Mouse (Mus musculus) ovary, postnatal 10 days (tissue): ENCODE measurements around the gene Lgr6.

ENCODE experiments used
- DNase-seq: peaks from one replicate; pipeline ENCODE4 v3.0.0; 2022; ENCODE audit warnings: low spot score

The Lgr6 gene

DNA sequence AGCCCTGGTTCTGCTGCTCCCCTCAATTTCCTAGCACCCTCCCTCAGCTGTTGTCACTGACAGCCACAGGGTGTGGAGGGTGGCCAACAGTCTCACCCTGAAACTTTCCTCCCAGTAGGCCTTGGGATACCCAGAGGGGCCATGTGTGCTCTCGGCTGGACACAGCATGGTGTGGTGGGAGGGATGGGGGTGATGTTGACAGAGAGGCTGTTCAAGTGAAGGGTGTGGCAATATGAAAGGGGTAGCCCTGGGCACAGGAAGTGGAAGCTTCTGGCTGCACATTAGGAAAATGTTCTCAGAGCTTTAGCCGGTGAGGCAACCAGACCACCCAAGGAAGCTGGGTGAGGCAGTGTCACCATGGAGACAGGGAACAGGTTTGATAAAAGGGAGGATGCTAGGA, 26.1 kb downstream of the Lgr6 start:
- DNase-seq = no peak

DNA sequence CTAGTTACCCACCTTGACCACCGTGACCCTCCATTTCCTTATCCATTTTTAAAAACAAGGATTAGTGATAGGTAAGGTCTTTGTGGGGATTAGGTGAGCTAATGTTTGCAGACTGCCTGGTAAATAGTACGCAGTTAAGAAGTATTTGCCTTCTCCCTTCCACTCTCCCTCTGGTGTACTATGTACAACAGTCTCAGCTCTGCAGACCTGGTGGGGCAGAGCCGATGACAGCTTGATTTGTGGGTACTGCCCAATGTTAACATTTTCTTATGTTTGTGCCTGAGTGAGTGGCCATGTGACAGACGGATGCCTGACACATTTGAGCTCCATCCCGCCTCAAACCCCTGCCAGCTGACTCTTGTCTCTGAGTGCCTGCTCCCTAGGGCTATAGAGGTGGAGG, 28.6 kb downstream of the Lgr6 start:
- DNase-seq = no peak

DNA sequence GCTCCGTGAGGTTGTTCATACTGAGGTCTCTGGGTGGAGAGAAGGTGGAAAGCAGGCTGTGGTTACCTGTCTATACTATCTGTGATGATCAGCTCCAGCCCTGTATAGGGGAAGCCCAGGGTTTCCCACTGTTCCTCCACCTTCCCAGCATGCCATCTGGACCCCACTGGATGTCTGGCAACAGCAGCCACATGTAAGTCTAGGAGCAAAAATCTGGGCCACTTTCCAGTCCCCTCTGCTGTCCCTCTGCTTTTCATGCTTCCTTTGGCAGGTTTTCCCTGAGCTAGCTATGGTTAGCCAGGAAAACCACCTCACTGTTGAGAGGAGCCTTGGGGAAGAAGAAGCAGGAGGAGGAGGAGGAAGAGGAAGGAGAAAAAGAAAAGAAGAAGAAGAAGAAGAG, 29.8 kb downstream of the Lgr6 start:
- no peak for DNase-seq

DNA sequence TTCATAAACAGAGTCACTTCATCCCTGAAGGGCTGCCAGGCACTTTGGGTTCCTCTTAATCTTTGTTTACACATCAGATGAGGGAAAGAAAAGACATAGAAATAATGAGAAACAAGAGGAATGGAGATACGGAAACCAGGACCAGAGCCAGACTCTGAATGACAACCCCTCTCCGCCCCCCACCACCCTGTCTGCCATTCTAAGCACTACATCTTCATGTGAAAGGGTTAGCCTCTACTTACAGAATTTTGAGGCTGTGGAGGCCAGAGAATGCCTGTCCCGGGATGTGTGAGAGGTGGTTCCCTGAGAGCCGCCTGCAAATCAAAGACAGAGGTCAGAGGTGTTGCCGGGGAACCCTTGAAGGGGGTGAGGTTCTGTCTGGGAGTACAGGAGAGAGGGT, 32.4 kb downstream of the Lgr6 start:
- no peak for DNase-seq

DNA sequence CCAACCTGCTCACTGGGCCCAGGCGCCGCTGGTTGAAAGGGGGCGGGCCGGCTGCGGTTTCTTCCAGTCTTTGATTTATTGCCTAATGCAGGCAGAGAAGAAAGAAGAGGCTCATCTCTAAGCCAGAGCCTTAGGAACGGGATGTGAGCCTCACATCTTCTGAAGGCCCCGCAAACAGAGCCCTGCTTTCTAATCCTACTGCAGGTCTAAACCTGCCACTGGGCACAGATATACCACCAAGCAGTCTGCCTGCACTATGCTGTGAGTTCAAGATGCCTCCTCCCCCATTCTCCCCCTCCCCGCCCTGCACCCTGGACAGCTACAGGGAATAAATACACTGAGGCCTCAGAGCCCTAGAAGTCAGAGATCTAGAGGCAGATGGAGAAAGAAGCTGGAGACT, 35.2 kb downstream of the Lgr6 start:
- DNase-seq = no peak

DNA sequence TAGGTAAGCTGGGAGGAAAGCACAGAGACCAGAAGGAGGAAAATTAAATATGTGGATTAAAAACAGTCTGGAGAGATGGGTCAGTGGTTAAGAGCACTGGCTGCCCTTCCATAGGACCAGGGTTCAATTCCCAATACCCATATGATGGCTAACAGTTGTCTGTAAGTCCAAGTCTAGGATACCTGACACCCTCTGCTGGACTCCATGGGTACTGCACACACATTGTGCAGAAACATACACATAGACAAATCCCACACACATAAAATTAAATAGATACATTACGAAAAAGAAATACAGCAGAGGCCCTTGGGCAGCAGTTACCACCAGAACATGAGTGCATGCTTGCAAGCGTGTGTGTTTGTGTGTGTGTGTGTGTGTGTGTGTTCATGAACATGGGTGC, 40.6 kb downstream of the Lgr6 start:
- no peak for DNase-seq

DNA sequence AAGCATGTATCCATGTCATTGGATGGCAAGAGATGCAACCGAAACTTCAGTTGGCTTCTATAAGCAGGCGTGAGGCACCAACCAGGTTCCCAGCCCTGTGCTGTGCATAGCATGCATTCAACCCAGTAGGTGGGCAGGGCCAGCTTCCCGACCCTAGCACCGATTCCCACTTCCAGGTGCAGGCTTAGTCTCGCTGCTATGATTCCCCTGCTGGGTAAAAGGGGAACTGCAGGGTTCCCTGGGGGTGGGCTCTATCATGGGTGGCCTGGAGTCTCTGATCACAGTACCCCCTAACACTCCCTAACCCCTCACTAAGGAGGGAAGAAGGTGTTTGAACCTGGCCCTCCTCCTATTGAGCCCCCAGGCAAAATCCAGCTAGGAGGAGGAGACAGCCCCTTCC, 42.1 kb downstream of the Lgr6 start:
- no peak for DNase-seq

DNA sequence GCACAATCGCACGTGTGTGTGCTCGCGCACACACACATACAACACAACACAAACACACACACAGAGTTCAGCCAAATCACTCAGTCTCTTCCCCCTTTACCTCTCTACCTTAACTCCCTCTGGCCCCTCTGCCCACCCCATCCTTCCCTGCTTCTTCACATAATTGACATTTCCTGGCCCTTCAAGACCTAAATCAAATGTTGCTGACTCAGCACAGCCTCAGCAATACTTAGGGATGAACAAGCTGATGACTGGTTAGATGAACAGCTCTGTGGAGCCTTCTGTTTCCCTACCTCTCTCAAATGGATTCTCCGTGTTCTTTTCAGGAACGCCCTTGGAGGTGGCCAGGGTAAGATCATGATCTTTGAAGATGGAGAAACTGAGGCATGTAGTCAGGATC, 43.8 kb downstream of the Lgr6 start:
- no peak for DNase-seq

DNA sequence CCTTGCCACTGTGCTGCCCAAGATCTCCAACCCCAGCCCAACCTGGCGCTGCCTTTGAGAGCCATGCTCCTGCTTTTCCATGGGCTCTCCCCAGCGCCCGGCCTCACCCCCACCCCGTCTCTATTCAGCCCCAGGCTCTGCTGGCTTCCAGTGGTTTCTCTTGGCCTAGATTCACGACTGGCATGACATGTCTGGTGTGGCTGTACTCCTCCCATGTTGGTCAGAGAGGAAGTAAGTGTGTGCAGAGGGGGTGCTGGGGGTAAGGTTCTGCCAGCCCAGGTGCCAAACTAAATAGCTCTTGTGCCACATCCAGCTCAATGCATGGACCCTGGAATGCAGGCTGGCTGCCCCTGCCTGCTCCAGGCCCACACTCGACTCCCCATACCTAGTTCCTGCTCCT, 44.9 kb downstream of the Lgr6 start:
- no peak for DNase-seq

DNA sequence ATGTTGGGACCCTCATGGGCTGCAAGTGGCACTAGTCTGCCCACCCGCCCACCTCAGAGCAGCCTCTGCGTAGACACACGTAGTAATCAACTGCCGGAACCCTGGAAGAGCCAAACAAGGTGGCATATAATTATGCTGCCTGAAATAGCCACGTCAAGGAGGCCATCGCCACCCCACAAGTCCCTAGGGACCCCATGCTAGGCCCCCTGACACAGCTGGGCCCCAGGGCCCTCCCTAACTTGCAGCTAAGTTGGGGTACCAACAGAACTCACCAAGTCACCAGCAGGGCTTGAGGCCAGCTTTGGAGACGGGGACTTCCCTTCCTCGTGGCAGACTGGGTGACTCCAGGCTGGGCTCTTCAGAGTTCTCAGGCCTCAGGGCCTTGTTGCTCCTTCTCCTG, 48.2 kb downstream of the Lgr6 start:
- no peak for DNase-seq

DNA sequence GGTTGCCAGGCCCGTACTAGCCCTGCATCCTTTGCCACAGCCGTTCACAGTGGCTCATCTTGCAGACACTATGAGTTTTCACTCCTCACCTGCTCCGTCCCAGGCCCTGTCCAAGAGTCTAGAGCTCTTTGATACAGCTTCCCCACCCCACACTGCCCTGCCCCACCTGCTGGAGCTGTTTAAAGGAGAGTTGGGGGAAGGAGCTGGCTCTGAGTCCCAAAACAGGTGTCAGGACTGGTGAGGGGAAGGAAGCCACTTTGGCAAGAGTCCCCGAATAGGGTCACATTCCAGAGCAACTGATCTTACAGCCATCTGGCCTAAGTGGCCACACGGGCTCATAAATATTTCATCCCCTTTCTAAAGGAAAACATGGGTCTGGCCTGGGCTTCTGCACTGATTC, 51.0 kb downstream of the Lgr6 start:
- DNase-seq = no peak

DNA sequence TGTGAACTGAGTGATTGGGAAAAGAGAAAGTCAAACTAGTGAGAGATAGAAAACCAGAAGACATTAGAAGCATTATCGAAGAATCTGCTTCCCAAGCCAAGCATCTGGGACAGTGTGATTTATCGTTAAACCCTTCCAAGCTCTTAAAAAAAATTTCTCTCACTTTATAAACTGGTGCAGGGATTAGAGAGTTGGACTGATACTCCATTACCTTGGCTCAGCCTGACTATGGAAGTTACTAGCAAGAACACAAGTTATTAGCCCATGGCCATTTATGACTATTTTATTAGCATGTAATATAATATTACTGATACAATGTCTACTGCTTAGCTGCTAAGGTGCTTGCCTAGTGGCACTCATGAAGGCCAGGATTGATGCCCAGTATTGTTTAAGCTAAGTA, 60.6 kb downstream of the Lgr6 start:
- no peak for DNase-seq

DNA sequence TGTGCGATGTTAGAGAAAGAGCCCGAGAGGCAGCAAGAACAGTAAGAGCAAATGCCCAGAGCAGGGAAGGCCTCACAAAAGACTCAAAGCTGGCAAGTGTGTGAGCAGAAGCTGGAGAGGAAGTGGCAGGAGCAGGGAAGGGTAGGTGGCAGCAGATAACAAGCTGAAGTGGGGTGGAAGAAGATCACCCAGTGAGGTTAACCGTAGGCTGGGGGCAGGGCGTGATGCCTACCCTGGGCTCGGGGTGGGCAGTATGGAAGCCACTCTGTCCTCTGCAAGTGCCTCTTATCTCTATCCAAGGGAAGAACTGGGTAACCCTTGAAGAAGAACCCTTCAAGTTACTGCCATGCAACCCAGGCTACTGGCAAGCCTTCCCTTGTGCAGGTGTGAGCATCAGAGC, 68.8 kb downstream of the Lgr6 start:
- no peak for DNase-seq

DNA sequence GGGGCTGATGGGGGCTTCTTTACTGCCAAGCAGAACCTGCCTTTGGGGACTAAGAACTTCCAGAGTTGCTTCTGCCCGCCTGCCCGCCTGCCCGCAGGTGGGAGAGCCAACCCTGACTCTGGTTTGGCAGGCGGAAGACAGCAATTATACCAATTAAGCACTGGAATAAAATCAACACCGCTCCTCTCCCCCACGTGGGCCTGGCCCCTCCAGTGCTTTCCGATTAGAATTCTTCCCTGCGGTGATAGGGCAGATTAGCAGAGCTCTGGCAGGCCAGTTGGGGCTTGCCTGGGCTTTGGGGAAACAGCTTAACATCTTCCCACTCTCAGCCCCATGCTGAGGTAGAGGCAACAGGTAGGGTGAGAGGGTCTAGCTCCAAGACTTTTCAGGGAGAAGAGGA, 72.4 kb downstream of the Lgr6 start:
- DNase-seq = no peak

DNA sequence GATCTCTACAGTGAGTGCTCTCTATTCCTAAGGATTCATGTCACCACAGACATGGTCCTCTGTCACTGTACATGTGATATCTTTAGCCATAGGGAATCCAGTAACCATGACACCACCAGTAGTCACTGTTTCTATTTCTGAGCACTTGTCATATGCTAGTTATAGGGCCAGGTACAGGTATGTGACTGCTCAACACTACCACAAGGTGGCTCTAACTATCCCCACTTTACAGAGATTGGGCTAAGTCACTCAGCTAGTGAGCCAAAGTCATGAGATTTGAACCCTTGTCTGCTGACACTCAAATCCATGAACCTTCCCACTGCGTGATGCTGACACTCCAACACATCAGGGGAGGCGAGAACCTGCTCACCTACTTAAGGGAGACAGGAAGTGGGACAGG, 75.0 kb downstream of the Lgr6 start:
- no peak for DNase-seq

DNA sequence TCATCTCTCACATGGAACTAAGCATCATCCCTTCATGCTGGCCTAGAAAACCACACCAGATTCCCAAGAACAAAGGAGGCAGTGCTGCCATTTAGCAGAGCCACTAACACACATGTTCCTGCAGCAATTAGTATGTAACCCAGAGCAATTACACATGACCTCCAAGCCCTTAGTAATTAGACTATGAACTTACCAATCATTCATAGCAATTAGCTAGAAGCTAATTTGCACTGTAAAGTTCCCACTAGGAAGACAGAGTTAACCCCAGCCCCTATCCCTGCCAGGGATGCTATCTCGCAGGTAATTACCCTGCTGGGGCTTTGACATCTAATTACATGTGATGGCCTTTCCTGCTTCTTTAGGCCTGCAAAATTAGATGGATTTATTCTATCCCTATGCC, 78.8 kb downstream of the Lgr6 start:
- DNase-seq = no peak

DNA sequence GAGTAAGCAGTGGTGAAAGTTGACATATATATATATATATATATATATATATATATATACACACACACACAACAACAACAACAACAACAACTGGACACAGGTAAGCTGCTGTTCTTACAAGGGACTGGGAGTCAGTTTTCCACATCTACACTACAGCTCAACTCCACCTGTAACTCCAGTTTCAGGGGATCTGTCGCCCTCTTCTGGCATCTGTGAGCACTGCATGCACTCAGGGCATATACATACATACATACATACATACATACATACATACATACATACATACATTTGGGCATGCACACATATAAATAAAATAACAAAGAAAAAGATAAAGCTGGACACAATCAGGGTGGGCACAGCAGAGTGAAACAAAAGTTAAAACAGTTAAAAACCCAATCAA, 81.5 kb downstream of the Lgr6 start:
- no peak for DNase-seq

DNA sequence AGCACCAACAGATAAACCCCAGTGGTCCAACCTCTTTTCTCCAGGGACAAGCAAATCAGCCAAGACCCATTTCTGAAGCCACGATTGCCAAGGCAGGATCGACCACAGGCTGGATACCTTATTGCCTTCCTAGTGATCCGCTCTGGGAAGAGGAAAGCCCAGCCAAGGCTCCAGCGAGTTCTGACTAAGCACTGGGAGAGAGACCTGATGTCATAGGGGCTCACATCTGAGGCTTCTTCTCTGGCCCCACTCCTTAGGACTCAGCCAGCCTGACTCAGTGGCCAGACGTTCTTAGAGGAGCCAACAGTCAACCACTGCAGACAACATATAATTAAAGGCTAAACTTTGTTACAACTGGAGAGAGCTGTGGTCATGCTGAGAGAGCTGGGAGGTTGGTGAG, 83.1 kb downstream of the Lgr6 start:
- no peak for DNase-seq

DNA sequence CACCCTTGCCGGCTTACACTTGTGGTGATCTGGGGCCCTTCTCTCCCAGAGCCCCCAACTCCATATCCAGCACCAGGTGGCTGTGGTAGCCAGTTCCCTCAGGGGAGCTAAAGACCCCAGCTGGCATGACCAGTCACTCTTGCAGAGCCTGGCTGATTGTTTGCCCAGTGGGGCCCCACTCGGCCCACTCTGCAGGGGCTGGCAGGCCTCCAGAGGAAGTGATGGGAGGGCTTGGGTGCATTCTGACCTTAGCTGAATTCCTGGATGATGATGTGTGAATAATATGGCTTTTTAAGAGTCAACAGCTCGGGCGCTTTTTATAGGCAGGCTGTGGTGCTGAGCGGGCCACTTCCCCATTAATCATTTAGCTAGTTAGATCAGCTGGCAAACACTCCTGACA, 84.1 kb downstream of the Lgr6 start:
- no peak for DNase-seq

DNA sequence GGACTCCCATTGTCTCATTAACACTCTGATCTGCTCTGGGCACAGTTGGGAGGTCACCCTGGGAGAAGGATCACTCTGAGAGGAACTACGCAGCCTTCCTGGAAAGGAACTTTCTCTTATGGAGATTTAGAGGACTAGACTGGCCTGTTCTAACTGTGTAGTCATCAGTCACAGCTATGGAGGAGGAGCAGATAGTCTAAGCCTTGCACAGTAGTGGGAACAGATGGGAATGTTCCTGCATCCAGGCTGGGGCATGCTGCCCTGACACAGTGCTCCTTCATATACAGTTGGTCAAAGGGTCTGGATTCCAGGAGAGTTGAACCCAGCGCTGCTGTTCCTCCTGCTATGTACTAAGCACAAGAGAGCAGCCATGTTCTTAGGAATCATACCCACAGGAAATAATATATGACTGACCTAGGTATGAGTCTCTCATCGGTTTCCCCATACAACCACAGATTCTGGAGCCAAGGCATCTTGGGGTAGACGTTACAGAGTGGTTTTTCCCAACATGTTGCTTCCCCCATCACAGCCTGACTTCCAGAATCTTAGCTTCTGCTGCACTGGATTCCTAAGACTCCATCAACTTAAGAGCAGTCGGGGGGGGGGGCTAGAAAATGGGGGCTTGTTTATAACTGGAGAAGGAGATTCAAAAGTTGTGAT, 84.7 kb downstream of the Lgr6 start:
- no peak for DNase-seq

DNA sequence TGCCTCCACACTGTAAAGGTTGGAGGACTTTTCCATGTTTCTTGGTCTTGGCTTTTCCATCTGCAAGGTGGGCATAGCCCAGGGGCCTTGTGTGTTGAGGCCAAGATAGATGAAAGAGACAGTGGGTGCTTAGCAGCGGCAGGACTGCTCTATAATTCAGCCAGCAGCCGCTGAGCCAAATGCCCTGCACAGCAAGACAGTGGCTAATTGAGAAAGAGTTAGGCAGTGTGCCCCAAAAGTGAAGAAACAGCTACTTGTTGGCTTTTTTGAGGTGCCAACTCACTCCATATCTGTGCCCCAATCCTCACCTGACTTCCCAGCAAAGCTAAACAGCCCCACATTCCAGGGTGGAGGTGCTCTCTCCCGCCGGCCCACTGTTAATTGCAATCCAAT, 85.3 kb downstream of the Lgr6 start:
- DNase-seq = no peak

DNA sequence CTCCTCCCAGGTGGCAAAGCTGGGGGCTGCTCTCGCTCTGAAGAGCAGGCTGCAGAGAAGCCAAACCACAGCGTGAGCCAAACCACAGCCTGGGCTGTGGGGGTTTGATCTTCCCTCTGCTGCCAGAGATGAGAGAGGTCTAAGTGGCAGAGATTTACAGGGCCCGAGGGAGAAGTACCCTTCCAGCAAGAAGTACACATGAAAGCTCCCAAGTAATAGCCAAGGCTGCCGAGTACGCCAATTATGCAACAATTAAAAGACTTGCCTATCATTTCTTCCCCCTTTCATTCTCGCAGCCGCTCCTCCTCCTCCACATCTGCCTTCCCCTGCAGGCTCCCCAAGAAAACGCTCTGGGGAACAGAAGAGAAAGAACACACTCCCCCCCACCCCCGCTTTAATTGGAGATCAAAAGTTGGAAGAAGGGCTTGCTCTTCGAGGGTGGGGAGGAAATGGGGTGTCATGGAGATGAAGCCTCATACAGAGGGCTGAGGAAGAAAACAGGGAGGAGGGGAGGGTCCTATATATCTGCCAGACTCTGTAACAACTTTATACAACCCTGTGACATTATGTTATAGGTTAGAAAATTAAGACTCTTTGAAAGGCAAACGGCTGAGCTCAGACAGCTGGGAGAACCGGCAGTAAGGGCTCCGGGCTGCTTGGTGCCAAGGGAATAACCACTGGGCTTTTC, 85.8 kb downstream of the Lgr6 start:
- no peak for DNase-seq

DNA sequence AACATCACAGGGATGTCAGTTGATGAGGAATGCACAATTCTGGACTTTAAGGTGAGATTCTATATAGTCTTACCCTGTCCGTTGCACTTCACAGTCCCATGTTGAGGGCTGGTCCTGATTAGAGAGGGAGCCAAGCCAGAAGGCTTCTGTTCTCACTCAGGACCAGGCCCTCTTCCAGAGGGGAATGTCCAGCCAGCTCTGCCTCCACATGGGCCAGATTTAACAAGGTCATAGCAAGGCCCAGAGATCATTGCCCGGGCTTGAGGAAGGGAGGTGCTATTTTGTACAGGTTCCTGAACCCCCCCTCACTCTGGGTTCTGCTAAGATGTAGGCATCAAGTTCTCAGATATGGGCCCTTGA, 87.4 kb downstream of the Lgr6 start:
- no peak for DNase-seq

DNA sequence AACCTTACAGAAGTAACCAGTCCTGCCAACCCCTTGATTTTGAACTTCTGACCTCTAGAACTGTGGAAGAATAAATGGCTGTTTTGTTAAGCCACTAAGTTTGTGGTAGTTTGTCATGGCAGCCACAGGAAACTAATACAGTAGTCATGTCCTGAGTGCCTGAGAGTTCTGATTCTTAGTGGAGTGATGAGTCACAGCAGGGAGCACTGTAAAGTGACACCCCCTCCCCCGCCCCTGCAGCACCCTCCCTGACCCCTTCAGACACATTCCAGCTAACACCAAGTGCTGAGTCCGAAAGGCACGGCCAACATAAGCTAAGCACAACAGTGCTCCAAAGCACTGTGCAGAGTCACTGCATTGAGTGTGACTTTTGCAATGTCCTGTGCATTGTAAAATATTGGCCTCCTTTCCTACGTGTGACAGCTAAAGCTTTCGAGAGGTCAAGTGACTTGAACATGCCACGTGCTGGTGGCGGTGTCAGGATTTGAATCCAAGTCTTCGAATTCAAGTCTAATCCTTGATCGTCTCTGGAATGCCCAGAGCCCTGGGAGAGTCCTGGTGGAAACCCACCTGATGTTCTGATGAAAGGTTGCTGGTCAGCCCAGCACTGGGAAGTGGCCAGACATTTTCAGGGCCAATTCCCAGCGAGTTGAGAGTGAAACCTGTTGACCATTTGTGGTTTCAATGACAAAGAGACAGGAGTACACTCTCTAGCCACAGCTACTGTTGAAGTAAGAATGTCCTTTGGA, 88.0 kb downstream of the Lgr6 start:
- DNase-seq = no peak
